In genomic region chr16:87432033-87432814, GRCm38 (mm10) we compare ENCODE assay signal across 8 mouse cellular contexts. TPM values are rescaled to one million over a fixed set of nuclear protein-coding genes. Genes with fewer than 3 reads are reported as not detected.
DNase-seq lines count a peak whose midpoint lies in the region; ATAC-seq and TF ChIP-seq lines count a peak whose summit lies in the region.

TSS of gene Ltn1 (minus strand) at chr16:87432612.

- no peaks in the 10 kb centered on the region for H3K4me1 ChIP-seq in hindbrain, postnatal 0 days (ENCODE audit: insufficient read depth, low read length)

- H3K27me3 ChIP-seq in hindbrain, postnatal 0 days (ENCODE audit: insufficient read depth, low read length), result no peaks in the 10 kb centered on the region

- peak within 1 kb of the TSS; percentile 93 for H3K27ac ChIP-seq in gastrocnemius, adult 2 months
- H3K27ac ChIP-seq in hindbrain, postnatal 0 days, result peak within 1 kb of the TSS; percentile 66; the same call in 1 of the 2 replicates
- H3K27ac ChIP-seq in left cerebral cortex, adult 2 months, result peak within 1 kb of the TSS; percentile 83

- H3K9ac ChIP-seq in hindbrain, postnatal 0 days (replicated peaks; ENCODE audit: low read length), result peak within 1 kb of the TSS; percentile 73

- no peak for TF ChIP-seq CTCF in gastrocnemius, adult 2 months (IDR thresholded peaks at IDR 0.05)
- TF ChIP-seq CTCF in hindbrain, postnatal 0 days (IDR thresholded peaks at IDR 0.05; ENCODE audit: low read depth), result no peak
- TF ChIP-seq CTCF in left cerebral cortex, adult 2 months (IDR thresholded peaks at IDR 0.05), result no peak

- H3K9me3 ChIP-seq in hindbrain, postnatal 0 days (ENCODE audit: low read length), result no peaks in the 10 kb centered on the region

- peaks cover 7% of the 10 kb centered on the region; the same call in 1 of the 2 replicates for H3K36me3 ChIP-seq in hindbrain, postnatal 0 days (ENCODE audit: insufficient read depth, low read length)

- peak; percentile 99 for ATAC-seq in common myeloid progenitor, adult 5-6 weeks (replicated peaks; ENCODE audit: low read depth, poor library complexity, severe bottlenecking)
- ATAC-seq in hindbrain, postnatal 0 days, result peak; percentile 100
- peak; percentile 99 for ATAC-seq in megakaryocyte, adult 5-6 weeks (ENCODE audit: poor library complexity, severe bottlenecking)

- intact Hi-C loops in gastrocnemius, adult 2 months (cut with DNase I), result no loop called here
- intact Hi-C loops in left cerebral cortex, adult 2 months (cut with DNase I), result loop anchor here (1.0 kb wide), 1 partner anchor 22 kb away; the partner anchor contains the start of gene Usp16

- 1% methylated on average over 55 of the region's 56 CpGs for WGBS in hindbrain, postnatal 0 days

- peak within 1 kb of the TSS; percentile 85 for H3K4me2 ChIP-seq in hindbrain, postnatal 0 days (ENCODE audit: low read depth, low read length)

- peak within 1 kb of the TSS; percentile 85 for H3K4me3 ChIP-seq in gastrocnemius, adult 2 months
- peak within 1 kb of the TSS; percentile 83 for H3K4me3 ChIP-seq in hindbrain, postnatal 0 days (ENCODE audit: low read length)
- peak within 1 kb of the TSS; percentile 86 for H3K4me3 ChIP-seq in left cerebral cortex, adult 2 months

- peak; percentile 100 for DNase-seq in ZHBTc4 (ENCODE audit: low read depth, low spot score)
- DNase-seq in gastrocnemius, adult 2 months, result peak; percentile 99
- DNase-seq in hindbrain, postnatal 0 days (ENCODE audit: low spot score), result peak; percentile 99
- DNase-seq in left cerebral cortex, adult 2 months (ENCODE audit: extremely low spot score in 1 of 2, low spot score in 2 of 2), result peak; percentile 97 to 98
- DNase-seq in right cerebral cortex, adult 2 months (ENCODE audit: low spot score in 2 of 2), result peak; percentile 99
- peak; percentile 98 for DNase-seq in urinary bladder, postnatal 14 days (ENCODE audit: low spot score)

RNA-seq across cellular contexts. Expression of gene Ltn1, which starts in this region (rescaled TPM):
- total RNA-seq in common myeloid progenitor, adult 5-6 weeks (2017), result 30.5 and 38.3 TPM in 2 replicates
- 10 to 100 TPM; 26.3 to 28.9 TPM for total RNA-seq in gastrocnemius, adult 2 months (2021)
- 15.4 and 16.2 TPM in 2 replicates for total RNA-seq in hindbrain, postnatal 0 days (2014; rRNA removed)
- 18.2 and 19.0 TPM in 2 replicates for polyA plus RNA-seq in hindbrain, postnatal 0 days (2015; fragmentation: Nextera tagmentation; extraction: Ambion mirVana)
- 10 to 100 TPM; 41.9 to 48.9 TPM for total RNA-seq in left cerebral cortex, adult 2 months (2021)
- total RNA-seq in megakaryocyte, adult 5-6 weeks (2015), result 22.2 and 23.6 TPM in 2 replicates
- total RNA-seq in megakaryocyte, adult 5-6 weeks (2017), result 21.9 and 22.1 TPM in 2 replicates

Comparison
In these comparisons a context has a peak if more than half of its experiments do, and no peak if none do; other contexts are left out.
1. Peak in every context shown above with its lines: DNase-seq, ATAC-seq, H3K4me3 ChIP-seq and H3K27ac ChIP-seq.